Mouse (Mus musculus): ENCODE measurements at regions not wholly inside any gene's neighbourhood (a gene's known extent, or its start where the extent isn't known, plus 50 kb on each side); places are given as distances from the start of the nearest gene placed in this dataset.

DNA sequence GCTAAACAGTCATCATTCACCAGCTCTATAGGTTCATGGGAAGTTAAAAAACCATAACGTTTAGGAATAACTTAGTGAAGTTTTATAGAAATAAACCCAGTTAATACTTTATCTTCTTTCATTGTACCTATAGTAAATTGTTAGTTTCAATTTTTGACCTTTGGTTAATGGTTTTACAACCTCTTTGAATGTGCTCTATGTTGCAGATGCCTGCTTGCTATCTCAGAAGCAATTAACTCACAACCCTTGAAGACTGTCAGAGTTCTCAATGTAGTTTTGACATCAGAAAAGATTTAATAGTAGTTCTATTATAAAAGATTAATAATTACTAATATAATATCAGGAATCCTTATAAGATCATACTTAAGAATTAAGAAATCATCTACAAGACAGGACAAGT, 294.8 kb upstream of the St8sia4 start:
- no peak overlapping the region for H3K4me3 ChIP-seq
- no peaks in the 10 kb centered on the region for H3K36me3 ChIP-seq
- H3K27me3 ChIP-seq (ENCODE audit: insufficient read depth, poor library complexity, severe bottlenecking): no peaks in the 10 kb centered on the region
- WGBS: 92% methylated on average over 1 of the region's 1 CpGs
- H3K27ac ChIP-seq: no peak overlapping the region
- H3K4me1 ChIP-seq (replicated peaks): no peaks in the 10 kb centered on the region
- no peaks in the 10 kb centered on the region for H3K9me3 ChIP-seq
- DNase-seq (ENCODE audit: low spot score): no peak
